Mouse (Mus musculus): ENCODE data around the gene Med4.

The Med4 gene

DNA sequence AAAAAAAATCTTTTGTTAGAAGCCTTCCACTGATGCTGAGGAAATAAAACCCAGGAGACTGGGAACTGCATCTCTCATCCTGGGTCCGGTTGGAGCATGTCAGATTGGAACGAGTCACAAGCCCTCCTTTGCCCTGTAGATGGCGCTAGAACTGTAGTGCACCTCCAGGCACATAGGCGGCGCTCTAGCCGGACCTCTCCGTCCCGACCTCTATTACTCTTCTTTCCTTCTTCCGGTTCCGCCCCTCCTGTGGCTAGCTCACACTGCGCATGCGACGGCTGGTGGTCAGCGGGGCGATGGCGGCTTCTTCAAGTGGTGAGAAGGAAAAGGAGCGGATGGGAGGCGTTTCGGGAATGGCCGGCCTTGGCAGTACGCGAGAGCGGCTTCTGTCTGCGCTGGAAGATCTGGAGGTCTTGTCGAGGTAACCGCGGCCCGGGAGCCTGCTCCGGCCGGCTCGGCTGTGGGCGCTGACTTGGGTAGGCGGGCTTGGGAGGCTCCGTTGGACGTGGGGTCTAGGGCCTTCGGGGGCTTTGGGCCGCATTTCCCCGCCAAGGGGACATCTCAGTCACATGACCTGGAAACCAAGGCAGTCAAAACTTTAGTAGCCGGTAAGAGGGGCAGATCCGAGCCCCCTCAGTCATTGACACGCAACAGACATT is at the start of gene Med4:
TSS of gene Med4 (plus strand) at position 261 of the 659 bp plus-strand sequence.
- peak; percentile 95 for DNase-seq (ENCODE audit: low read depth, low spot score)

DNA sequence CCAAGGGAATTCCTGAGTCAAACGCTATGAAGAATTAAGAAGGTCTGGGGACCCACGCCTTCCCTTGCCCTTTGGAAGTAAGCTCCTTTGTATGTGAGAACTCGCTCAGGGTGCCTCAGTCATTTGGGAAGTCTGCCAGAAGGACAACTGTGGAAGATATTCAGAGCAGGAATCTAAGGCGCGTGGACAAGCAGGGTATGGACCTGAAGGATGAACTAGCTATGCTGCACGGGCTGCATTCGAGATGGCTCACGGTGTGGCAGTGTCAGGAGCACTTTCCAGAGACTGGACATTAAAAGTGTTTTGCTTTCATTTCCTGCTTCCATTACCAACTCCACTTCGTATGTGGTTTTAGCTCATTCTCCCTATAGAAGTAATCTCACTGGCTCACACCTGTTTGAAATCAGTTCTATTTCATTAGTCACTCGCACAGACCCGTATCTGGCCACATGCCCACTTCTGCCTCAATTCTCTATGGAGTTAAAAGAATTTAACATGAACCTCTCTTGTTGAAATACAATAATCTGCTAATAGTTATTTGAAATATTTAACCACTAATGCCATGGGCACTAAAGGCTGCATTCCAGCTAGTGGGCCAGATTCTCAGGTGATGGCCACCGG is 49.2 kb upstream of the Med4 start:
- DNase-seq (ENCODE audit: low read depth, low spot score) = no peak

DNA sequence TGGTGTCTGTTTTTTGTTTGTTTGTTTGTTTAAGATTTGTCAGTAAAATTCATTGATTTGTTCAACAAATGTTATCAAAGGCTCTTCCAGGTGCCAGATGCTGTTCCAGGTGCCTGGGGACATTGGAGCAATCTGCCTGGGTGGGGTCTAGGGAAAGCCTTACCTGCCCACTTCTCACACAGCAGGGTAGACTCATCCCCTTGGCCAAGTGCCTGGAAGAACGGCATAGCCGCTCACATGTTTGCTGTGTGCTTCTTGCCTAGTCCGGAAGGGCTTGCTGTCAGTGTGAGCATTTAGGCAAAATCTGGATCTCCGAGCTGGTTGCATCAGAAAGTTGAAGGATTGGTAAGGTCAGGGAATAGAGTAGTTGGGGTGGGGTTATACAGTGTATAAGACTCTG is 47.6 kb upstream of the Med4 start:
- DNase-seq (ENCODE audit: low read depth, low spot score) = no peak

DNA sequence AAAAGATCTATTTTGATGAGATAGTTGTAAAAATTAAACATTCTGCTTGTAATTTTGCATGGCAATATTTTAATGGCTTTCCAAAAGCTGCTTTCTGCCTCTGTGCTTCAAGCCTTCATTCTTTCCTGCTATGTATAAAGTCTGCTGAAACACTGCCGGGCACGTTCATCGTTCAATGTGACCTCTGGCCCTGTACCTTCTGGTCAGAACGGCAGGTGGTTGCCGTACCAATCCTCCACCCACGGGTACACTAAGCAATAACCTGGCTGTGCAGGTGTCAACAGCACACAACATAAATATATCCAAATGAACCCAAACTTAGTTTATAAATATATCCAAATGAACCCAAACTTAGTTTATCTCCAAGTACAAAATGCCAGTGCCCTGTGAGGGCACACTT is 42.1 kb upstream of the Med4 start:
- no peak for DNase-seq (ENCODE audit: low read depth, low spot score)

DNA sequence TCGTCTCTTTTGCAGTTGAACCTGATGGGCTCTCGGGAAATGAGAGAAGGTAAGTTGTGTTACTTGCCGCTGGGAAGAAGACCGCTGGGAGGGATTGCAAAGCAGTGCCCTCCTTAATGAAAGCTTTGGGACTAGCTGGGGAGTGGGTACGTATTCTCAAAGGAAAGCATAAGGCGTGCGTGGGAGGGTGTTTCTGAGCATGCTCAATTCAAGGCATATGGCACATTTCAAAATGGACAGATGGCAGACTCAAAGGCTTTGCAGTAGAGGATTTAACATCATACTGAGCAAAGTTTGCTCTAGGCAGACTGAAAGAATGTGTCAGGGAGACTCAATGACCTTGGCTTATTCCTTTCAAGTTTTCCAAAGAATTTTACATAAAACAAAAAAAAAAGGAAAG is 40.3 kb upstream of the Med4 start:
- no peak for DNase-seq (ENCODE audit: low read depth, low spot score)

DNA sequence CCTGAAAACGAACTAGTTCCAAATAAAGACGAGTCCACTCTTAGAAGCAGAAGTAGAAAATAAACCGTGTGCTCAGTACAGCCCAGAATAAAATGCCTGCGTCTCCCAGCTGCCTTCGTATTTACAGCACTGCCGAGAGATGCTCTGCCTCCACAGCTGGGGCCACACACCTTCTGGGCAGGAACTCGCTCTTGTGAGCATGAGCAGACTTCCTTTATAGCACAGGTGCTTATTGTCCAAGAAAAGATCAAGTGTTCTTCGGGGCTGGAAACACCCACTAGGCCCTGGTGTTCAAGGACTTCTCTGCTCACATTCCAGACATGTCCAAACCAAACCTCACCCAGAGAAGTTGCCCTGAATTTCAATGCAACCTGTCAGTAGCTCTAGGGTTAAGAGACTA is 39.2 kb upstream of the Med4 start:
- no peak for DNase-seq (ENCODE audit: low read depth, low spot score)

DNA sequence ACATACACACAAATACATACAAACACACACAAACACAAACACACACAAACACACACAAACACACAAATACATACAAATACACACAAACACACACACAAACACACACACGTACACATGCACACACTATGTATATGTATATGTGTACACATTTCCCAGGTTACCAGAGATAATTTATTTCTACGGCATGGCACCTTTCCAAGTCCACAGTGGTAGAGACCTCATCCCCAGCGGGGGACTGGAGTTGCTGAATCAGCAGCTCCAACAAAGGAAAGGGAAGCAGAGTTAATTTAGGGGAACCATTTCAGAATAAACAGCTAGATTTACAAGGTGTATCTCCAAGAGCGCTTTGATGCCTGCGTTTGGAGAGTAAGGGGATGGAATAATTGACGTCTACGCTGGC is 37.6 kb upstream of the Med4 start:
- DNase-seq (ENCODE audit: low read depth, low spot score) = no peak

DNA sequence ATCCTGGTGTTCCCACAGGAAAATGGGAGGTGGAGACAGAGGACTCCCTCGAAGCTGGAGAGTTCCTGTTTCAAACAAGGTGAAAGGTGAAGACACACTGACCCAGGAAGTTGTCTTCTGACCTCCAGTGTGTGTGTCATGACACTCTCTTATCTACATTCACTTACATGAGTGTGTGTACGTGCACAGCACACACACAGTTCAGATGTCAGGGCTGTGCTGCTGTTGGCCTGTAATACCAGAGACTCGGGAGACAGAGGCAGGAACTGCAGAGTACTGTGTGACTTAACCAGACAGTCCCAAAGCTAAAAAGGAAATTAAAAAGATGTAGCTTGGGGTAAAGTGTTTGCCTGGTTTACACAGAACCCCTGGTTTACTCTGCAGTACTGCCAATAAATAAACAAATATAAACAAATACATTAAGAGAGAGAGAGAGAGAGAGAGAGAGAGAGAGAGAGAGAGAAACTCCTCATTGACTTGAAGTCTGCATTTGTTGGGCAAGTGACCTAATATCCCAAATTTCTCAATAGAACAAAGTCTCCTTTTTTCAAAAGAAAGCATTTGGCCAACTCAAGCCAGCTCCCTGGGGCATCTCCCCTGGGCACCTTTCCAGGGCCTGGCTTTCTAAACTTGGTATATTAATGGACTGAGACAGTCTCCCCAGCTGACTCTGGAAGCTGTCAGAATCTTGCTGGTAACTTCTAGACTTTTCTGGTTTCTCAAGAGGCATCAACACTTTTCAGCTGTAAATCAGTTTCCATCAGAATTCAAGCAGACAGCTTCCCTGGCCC is 36.0 kb upstream of the Med4 start:
- no peak for DNase-seq (ENCODE audit: low read depth, low spot score)

DNA sequence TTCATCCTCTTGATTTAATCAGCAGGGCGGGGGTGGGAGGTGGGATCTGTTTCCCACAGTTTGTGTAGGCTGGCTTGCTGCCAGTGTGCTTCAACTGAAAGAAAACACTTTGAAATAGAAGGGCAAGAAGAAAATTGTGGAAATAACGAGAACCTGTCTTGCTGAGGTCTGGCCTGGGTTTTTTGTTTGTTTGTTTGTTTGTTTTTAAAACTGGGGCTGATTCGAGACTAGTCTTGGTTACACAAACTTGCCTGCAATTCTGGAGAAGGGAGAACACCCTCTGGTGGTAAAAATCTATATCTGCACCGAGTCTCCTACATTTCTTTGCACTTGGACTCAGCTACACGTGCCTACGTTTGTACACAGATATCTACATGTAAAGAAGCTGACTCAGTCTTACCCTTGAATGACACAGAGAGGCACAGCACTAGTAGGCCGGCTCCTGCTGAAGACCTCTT is 35.2 kb upstream of the Med4 start:
- DNase-seq (ENCODE audit: low read depth, low spot score) = peak; percentile 74

DNA sequence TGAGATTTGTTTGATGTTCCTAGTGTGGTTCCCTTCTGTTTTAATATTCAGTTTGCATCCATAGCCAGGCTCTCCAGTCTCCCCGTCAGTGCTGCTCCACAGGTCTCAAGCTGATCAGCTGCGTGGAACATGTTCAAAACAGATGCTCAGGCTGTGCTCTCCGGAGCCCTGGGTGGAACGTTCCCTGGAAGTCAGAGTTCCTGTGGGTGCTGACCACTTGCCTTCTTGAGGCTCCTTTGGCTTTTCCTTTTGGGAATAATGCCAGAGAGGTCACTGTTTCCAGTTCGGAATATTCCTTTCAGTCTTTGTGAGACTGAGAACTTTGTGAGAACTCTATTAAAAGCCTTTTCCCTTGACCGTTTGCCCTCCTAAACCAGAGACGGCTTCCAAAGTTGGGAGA is 34.3 kb upstream of the Med4 start:
- DNase-seq (ENCODE audit: low read depth, low spot score) = no peak

DNA sequence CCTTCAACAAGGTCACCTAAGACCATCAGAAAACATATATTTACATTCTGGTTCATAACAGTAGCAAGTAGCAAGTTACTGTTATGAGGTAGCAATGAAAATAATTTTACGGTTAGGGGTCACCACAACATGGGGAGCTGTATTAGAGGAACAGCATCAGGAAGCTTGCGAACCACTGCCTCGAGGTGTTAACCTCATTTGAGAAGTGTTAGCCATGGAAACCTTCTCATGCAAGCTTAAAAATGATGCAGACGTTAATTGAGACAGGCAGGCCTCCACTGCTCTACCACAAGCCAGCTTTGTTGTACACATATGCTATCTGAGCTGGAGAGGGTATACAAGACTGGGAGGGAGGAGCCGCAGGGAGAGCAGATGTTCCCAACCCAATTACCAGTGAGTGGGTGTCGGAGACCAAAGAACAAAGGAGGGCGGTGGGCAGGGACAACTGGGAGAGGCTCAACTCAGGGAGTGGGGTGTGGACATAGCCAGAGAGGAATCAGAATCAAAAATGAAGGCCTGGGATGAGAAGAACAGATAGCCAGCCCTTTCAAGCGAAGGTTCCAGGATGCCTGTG is 33.4 kb upstream of the Med4 start:
- no peak for DNase-seq (ENCODE audit: low read depth, low spot score)

DNA sequence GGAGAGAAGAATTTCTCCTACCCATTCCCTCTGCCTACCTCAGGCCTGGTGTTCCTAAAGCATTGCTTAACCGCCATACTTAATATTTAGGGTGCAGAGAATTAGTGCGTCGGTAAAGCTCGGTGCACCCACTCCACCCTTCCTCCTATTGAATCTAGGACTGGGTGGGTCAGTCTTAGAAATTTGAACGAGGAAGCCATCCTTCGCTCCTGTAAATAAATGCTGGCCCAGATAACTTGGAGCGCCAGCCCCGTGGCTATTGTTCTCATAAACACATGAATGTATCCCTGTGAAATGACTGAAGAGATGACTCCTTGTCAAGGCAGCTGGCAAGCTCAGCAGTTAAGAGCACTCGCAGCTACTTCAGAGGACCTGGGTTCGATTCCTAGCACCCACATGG is 32.7 kb upstream of the Med4 start:
- no peak for DNase-seq (ENCODE audit: low read depth, low spot score)

DNA sequence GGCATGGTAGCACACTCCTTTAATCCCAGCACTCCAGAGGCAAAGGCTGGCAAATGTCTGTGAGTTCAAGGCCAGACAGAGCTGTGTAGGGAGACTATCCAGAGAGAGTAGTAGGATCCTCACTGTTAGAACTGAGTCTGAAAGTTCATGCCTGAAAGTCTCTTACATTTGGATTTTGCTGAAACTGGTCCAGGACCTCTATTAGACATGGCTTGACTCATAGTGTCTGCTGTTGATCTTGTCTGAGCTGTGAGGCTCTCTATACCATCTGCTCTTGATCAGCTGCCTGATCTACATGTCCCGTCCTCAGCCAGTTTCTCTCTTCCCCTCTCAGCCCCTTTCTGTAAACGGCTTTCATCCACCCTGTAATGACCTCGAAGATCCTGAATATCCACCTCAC is 31.5 kb upstream of the Med4 start:
- no peak for DNase-seq (ENCODE audit: low read depth, low spot score)

DNA sequence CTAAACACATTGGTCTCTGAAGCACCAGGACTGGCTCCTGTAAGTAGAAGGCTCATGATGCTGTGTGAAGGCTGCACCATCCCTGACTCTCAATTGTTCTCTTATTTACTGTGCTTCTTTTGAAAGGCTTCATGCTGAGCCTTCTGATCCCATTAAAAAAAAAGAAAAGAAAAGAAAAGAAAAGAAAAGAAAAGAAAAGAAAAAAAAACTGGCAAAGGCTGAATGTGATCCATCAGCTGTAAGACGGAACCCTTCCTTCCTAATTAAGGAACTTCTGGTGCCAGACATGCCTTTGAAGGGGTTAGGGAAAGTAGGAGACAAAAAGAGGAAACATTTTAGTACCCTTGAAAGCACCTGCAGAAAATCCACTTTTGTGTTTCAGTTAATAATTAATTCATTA is 30.1 kb upstream of the Med4 start:
- no peak for DNase-seq (ENCODE audit: low read depth, low spot score)

DNA sequence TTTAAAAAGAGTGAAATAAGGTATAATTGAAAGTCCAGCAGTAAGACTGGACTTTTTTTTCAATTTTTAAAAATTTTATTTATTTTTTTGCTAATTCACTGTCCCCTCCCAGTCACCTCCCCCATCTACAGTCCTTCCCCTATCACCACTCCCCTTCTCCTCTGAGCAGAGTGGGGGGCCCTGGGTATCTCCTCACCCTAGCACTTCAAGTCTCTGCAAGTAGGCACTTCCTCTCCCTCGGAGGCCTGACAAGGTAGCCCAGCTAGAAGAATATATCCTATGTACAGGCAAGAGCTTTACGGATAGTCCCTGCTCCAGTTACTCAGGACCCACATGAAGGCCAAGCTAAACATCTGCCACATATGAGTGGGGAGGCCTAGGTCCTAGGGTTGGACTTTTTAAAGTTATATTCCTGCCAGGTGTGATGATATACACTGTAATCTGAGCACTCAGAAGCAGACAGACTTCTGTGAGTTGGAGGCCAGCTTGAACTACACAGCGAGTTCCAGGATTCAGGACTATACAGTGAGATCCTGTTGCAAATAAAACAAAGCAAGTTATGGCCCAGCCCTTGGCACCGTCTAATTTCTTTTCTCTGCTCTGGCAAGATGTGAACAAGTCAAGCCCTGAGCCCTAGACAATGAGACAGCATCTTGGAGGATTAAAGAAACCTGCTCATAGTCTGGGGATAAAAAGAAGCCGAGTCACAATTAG is 26.2 kb upstream of the Med4 start:
- DNase-seq (ENCODE audit: low read depth, low spot score) = no peak

DNA sequence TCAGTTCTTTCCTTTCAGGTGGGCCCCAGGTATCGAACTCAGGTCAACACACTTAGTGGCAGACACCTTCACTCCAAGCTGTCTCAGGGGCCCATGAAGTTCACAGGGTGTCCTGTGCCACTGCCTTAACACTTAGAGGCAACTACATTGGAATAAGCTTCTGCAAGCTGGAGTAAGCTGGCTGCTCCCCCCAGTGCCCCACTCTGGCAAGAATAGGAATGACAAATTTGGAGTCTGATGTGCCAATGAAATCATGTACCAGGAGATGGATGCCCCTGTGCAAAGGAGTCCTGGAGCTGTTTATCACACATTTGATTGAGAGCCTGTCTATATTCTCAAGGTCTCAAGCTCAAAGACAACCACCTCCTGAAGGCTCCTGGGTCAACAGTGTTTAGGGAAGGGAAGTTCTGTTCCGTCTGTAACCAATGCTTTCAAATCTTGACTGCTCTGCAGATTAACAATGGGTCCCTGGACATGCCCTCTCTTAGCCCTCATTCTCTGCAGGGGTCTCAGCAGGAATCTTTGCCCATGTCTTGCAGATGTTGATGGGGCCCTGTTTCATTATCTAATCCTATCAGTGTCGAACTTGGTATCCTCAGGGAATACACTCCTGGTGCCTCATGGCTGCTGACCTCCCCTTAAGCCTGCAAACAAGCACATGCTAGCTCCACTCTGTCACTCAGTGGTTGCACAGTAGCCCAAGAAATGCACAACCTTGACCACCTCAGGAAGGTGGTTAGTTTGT is 25.3 kb upstream of the Med4 start:
- no peak for DNase-seq (ENCODE audit: low read depth, low spot score)

DNA sequence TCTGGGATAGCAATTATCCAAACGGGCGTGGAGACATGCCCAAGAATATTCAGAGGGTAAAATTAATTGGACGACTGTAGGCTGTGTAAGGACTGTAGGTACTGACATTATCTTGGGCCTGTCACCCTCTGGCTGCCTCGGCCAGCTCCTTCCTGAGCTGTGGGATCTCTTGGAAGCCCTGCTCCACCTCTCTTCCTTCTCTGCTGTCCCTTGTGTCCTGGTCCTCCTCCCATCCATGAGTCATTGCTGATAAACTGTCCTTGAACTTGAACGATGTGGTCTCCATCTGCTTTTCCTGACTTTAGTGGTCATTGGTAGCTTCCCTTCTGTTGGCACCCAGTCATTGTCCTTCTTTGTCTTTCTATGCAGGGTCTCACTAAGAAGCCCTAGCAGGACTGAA is 23.2 kb upstream of the Med4 start:
- no peak for DNase-seq (ENCODE audit: low read depth, low spot score)

DNA sequence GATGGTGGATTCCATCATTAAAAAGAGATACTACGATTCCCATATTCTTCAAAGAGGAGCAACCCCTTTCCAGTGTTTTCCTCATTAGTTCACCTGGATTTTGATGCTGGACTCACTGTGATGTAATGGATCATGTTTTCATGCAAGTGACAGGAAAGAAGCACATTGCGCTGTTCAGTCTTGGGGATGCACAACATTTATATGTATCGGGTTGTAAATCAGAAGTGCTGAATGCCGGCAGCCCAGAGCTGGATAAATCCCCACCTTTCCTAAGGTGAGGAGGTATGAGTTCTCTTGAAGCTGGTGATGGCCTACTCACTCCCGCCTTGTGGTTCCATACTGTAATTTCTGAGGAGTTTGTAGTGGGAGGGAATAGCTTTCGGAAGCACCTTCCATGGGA is 16.5 kb upstream of the Med4 start:
- no peak for DNase-seq (ENCODE audit: low read depth, low spot score)

DNA sequence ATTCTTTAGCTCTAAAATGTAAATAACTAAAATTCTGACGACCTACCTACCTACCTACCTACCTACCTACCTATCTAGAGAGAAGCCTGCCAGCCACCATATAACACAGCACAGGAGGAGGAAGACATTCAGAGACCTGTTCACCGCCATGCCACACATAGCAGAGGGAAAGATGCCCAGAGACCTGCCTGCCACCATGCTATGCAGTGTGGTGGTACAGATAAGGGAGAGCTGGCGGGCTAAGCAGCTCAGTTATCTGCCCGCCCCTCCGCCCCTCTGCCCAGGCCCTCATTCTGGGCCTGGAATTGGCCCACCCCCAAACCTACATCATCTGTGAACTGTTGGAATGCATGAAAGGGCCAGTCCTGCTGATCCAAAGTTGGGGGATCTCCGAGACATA is 15.7 kb upstream of the Med4 start:
- no peak for DNase-seq (ENCODE audit: low read depth, low spot score)

DNA sequence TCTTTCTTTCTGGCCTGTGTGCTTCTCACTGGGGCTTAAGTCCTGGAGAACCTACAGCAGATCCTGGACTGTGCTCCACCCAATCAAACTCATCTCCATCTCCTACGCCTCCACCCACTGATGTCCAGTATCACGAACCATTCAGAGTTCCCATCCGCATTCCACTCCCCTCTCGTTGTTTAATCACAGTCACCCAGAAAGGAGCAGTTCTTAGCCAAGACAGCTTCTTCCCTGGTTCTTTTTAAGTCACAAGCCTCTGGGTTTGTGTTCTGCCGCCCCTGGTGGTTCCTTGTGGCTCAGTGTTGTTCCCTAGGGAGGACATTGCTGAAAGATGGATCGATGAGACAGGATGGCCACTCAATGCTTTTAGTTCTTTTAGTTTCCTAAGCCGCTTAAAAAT is 14.1 kb upstream of the Med4 start:
- DNase-seq (ENCODE audit: low read depth, low spot score) = no peak

DNA sequence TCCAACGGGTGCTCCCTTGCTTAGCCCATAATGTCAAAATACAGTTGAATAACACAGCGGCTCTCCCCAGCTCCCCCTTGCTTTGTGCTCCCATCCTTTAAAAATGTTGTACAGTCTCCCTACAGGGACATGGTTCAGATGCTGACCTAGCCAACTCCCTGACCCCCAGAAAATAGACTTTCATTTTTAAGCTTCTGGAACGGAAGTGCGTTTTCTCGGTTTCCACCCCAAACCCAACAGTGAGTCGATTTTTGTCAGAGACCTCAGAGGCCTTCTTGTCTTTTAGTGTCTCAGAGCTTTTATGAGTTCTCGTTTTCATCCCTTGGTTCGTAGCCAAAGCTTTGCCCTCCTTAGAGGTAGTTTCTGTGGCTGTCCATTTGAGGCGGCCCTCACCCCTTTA is 8.5 kb upstream of the Med4 start:
- DNase-seq (ENCODE audit: low read depth, low spot score) = no peak
